Mouse (Mus musculus) thymus, postnatal 14 days (tissue): Measurements from ENCODE around the gene Slc7a11.

Experiments used
- DNase-seq: peaks from one replicate; pipeline ENCODE4 v3.0.0; 2021

The Slc7a11 gene

GRCm38 (mm10) chr3:50121001-50121400 lies 322.4 kb downstream of the Slc7a11 start:
- DNase-seq, result no peak

GRCm38 (mm10) chr3:50116266-50116665 lies 327.1 kb downstream of the Slc7a11 start:
- DNase-seq, result no peak

GRCm38 (mm10) chr3:50105509-50105908 lies 337.9 kb downstream of the Slc7a11 start:
- no peak for DNase-seq

GRCm38 (mm10) chr3:50094404-50095092 lies 348.9 kb downstream of the Slc7a11 start:
- no peak for DNase-seq

GRCm38 (mm10) chr3:50076979-50077378 lies 366.4 kb downstream of the Slc7a11 start:
- DNase-seq, result peak; percentile 43

- DNase-seq, result no peak
Measured at GRCm38 (mm10) chr3:50063396-50063795, 380.0 kb downstream of the Slc7a11 start.

GRCm38 (mm10) chr3:50044666-50045065 lies 398.7 kb downstream of the Slc7a11 start:
- DNase-seq, result no peak

GRCm38 (mm10) chr3:50044160-50044559 lies 399.3 kb downstream of the Slc7a11 start:
- no peak for DNase-seq

- DNase-seq, result no peak
Measured at GRCm38 (mm10) chr3:50041141-50041540, 402.3 kb downstream of the Slc7a11 start.

GRCm38 (mm10) chr3:50035875-50036528 lies 407.4 kb downstream of the Slc7a11 start:
- no peak for DNase-seq

GRCm38 (mm10) chr3:50033325-50033724 lies 410.1 kb downstream of the Slc7a11 start:
- DNase-seq, result no peak

GRCm38 (mm10) chr3:50026039-50026438 lies 417.4 kb downstream of the Slc7a11 start:
- no peak for DNase-seq

- no peak for DNase-seq
Measured at GRCm38 (mm10) chr3:50014396-50014795, 429.0 kb downstream of the Slc7a11 start.

GRCm38 (mm10) chr3:50012012-50012411 lies 431.4 kb downstream of the Slc7a11 start:
- no peak for DNase-seq

- no peak for DNase-seq
Measured at GRCm38 (mm10) chr3:50003970-50004683, 439.3 kb downstream of the Slc7a11 start.

- DNase-seq, result no peak
Measured at GRCm38 (mm10) chr3:50002067-50002466, 441.3 kb downstream of the Slc7a11 start.

- DNase-seq, result no peak
Measured at GRCm38 (mm10) chr3:50001635-50002034, 441.8 kb downstream of the Slc7a11 start.

GRCm38 (mm10) chr3:49992891-49993290 lies 450.5 kb downstream of the Slc7a11 start:
- DNase-seq, result no peak

GRCm38 (mm10) chr3:49987236-49987635 lies 456.2 kb downstream of the Slc7a11 start:
- no peak for DNase-seq

GRCm38 (mm10) chr3:49984795-49985194 lies 458.6 kb downstream of the Slc7a11 start:
- DNase-seq, result no peak

- DNase-seq, result no peak
Measured at GRCm38 (mm10) chr3:49983429-49984268, 459.8 kb downstream of the Slc7a11 start.

GRCm38 (mm10) chr3:49973994-49974393 lies 469.4 kb downstream of the Slc7a11 start:
- DNase-seq, result no peak

- no peak for DNase-seq
Measured at GRCm38 (mm10) chr3:49965569-49965968, 477.8 kb downstream of the Slc7a11 start.
